Mouse (Mus musculus) activated CD4-positive, CD25-positive, alpha-beta regulatory T cell, adult 4 months (primary cell): ENCODE results near the gene Crtc3. TPM values are rescaled to one million over a fixed set of nuclear protein-coding genes. Genes with fewer than 3 reads are reported as not detected.

Source experiments
- ATAC-seq: one replicate; pipeline ENCODE4 v1.8.0; 2017
- polyA plus RNA-seq, 2 experiments: library from polyadenylated mRNA; unstranded; fragments of 100-300 nt; shearing (Covaris generic); gene quantifications; one replicate each; pipeline ENCODE4 v1.2.1; 2017

Gene Crtc3
- polyA plus RNA-seq, 2 experiments from 2014 or later: 16.6 to 17.1 TPM

DNA sequence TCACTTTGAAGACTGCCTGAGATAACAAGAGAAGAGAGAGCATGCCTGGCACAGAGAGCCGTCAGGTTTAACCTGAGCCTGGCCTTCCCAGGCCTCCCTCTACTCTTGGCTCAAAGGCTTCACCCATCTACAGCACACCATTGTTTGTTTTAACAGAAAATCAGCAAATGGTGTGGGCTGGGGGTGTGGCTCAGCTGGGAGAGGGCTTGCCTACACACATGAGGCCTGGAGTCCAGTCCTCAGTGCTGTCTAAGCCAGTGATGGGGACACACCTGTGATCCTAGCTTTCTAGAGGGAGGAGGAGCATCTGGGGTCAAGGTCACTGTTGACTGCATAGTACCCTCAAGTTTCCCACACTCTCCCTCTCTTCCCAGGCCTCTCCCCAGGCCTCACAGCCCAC lies 6.0 kb downstream of the Crtc3 start:
- no peak for ATAC-seq

DNA sequence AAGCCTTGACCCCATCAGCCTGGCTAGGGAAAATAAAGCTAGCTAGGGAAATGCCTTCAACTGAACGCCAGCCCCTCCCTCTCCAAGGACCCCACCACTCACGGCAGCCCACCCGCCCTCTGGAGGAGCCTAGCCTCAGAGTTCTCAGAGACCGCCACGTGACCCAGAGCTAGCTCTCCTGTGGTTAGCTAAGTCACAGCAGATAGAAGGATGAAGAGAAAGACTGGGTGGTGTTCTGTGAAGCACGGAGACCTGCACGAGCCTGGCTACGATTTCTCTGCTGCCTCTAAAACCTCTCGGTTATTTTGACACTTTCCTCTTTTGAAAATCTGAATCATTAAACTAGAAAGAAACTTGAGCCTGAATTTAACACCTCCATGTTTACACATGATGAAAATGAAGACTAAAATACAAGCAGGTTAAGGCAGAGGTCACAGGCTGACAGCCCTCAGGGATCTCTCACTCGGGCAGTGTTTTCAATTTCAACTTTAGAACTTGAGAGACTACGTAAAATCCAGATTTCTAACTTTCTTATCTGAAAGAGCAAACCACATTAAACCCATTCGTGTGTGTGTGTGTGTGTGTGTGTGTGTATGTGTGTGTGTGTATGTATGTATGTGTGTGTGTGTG lies 8.3 kb downstream of the Crtc3 start:
- peak; percentile 81 for ATAC-seq

DNA sequence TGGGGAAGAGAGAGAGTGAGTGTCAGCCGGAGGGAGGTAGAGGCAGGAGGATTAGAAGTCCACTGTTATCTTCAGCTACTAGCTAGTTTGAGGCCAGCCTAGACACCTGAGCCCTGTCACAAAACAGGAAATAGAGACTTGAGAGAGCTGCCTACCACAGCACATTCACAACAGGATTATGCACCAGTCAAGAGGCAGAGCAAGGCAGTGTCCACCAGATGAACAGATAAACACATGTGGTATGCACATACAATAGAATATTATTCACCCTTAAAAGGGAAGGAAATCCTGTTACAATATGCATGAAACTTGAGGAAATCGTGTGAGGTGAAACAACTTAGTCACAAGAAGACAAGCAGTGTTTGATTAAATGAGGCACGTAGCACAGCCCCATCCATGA lies 16.4 kb downstream of the Crtc3 start:
- peak; percentile 96 for ATAC-seq

- no peak for ATAC-seq
These were observed 17.8 kb downstream of the Crtc3 start for GRCm38 (mm10) chr7:80670889-80671288.

DNA sequence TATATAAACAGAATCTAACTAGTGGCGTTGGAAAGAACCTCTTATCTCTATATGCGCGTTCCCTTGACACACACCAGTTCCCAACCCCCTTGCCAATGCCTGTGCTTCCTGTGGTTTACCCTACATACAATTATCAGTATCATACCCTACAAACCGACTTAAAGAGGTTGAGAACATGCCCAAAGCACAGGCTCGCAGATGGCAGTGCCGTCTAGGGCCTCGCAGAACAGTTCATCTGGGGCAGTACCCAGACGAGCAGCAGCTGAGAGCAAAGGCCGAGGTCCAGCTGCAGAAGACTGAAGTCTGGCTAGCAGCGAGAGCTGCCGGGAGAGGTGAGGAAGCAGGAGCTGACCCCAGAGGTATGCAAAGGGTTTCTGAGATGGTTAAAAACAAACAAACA lies 21.5 kb downstream of the Crtc3 start:
- peak; percentile 63 for ATAC-seq

- ATAC-seq: no peak
These were observed 22.3 kb downstream of the Crtc3 start for GRCm38 (mm10) chr7:80666198-80666915.

- no peak for ATAC-seq
These were observed 27.6 kb downstream of the Crtc3 start for GRCm38 (mm10) chr7:80661082-80661481.

DNA sequence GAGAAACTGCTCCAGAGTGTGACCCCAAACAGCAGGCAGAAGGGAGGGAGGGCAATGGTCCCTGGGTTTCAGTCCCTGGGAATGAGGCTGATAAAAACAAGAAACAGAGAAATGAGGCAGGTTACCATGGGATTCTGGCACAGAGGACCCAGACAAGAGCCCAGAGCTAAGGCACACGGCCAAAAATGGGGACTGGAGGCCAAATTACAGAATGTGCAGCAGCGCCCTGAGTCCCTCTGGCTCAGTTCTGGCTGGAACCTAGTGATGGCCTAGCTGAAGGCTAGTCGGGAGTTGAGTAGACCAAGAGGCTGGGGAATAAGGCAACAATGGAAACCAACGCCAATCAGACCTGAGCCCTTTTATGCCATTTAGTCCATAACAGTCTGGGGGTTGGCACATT lies 28.1 kb downstream of the Crtc3 start:
- no peak for ATAC-seq

GRCm38 (mm10) chr7:80657896-80658295 lies 30.8 kb downstream of the Crtc3 start:
- ATAC-seq: no peak

DNA sequence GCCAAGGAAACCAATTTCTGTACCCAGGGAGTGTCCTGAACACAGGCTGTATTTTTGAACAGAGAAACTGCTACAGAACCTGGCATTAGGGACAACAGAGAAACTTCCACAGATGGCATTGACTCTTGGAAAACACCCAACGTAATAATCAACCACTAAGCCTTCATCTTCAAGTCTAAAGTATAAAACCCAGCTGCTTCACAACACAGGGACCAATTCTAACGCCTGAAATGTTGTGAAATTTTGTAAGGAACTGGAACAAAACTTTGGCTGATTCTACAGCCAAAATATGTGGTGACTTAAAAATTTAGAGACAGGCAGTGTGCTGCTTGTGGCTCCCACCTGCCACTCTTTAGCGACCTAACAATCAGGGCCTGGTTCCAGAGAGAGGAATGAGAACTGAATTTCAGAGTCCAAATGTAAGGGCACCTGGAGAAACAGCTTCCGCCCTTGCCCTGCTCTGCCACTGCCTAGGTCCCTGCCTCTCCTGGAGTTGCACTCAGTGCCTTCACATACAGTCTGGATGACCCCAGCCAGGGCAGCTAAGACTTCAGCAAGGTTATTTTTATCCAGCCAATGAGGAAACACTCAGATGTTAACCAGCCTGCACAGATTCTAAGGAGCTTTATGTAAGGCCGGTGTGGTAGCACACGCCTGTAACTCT lies 33.2 kb downstream of the Crtc3 start:
- ATAC-seq: no peak

GRCm38 (mm10) chr7:80654926-80655325 lies 33.8 kb downstream of the Crtc3 start:
- no peak for ATAC-seq

- ATAC-seq: no peak
These were observed 34.3 kb downstream of the Crtc3 start for GRCm38 (mm10) chr7:80654393-80654792.

DNA sequence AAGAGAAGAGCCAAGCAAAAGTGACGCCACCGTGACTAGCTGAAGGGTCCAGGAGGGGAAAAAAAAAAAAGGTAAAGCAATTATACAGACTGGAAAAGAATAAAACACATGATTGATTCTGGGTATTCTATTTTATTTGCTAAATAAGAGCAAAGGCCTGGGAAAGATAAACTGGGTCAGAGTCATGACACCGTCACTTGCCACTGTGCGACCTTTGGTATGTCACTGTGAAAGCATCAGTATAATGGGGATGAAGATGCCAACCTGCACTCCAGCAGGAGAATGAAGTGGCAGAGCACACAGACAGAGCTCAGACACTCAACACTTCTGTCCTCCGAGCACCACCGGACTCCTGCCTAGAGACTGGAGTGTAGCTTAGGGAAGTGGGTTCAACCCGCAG lies 34.7 kb downstream of the Crtc3 start:
- ATAC-seq: no peak

- ATAC-seq: no peak
These were observed 35.6 kb downstream of the Crtc3 start for GRCm38 (mm10) chr7:80653077-80653476.

DNA sequence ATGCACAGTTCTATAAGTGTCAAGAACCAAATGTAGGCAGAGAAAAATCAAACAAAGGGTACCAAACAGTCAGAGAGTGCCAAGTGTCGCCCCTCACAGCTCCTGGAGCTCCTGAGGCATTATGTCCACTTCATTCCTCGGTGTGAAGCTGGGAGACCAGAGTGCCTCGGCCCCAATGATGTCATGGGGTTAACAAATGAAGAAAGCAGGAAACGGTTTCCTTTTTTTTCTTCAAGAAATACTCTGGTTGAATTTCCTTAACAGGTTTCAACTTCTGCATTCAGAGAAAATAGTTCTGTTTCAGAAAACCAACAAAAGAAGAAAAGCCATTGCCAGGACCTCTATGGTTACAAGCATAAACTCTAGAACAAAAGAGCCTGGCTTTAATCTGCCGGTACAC lies 36.4 kb downstream of the Crtc3 start:
- ATAC-seq: no peak

- ATAC-seq: peak; percentile 84
These were observed 41.2 kb downstream of the Crtc3 start for GRCm38 (mm10) chr7:80647437-80647871.

DNA sequence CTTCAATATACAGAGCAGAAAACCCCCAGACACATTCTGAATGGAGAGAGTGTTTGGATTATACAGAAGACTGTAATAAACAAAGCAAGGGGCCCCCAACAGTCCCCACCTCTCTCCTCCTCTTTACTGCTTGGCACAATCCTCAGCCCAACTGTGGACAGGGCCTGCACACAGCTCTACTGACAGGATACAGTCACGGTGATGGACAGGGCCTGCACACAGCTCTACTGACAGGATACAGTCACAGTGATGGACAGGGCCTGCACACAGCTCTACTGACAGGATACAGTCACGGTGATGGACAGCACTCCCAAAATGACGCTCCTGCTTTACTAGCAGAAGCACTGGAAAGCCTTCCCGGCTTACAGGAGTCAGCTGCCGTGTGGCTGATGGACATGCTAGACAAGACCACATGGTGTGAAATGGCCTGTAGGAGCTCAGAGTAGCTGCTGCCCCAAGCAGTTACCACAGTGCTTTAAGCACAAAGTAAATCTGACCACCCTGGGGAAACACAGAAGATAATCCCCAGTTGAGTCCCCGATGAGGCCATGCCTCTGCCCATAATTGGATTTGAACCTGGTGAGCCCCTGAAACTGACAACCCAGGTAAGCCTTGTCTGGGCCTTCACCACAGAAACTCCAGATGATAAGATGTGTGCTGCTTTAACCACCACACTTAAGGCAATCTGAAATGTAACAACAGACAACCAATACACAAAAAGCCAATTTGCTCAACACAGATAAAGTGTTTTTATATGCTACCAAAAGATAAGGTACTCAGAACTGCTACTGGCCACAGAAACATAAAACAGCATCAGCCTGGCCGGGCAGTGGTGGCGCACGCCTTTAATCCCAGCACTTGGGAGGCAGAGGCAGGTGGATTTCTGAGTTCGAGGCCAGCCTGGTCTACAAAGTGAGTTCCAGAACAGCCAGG lies 42.3 kb downstream of the Crtc3 start:
- no peak for ATAC-seq

DNA sequence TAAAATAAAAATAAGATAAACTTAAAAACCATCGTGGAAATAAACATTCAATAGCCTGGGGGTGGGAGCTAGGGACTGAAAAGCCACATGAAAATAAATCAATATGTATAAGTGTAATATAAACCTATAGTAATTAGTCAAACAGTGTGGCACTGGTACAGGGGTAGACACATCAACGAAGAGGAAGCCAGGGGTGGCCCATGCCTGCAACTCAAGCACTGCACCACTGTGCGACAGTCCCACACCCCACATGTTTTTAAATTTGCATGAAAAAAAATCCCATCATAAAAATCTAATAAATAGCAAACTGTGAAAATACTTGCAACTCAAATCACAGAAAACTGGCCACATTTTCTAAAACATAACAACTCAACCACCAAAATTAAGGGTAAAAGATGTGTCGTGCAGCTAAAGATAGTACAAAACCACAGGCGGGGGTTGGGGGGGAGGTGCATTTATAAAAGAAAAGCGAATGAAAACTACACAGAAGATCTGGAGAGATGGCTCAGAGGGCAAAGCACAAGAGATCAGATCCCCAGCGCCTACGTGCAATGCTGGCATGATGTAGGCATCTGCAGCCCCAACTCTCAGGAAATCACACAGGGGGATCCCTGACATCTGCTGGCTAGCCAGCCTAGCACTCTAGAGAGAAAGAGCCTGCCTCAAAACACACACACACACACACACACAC lies 45.6 kb downstream of the Crtc3 start:
- ATAC-seq: peak; percentile 46

GRCm38 (mm10) chr7:80642552-80642951 lies 46.1 kb downstream of the Crtc3 start:
- no peak for ATAC-seq

DNA sequence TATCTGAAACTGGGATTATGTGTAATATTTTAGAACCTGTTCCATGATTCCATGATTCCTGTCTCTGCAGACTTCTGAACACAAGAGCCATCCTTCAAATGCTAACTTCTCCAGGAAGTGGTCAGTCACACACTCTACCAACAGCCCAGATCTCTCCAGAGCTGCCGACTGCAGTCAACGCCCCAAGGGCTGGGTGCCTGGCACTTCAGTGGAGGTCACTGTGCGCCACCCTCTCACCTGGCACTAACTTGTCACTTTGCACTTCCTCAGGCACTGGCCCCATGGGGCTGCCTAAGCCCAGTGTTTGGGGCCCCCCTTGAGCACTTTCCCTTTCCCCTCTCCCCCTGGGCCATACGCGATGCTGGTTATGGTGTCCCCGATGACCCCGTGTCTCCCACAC lies 46.8 kb downstream of the Crtc3 start:
- ATAC-seq: no peak

DNA sequence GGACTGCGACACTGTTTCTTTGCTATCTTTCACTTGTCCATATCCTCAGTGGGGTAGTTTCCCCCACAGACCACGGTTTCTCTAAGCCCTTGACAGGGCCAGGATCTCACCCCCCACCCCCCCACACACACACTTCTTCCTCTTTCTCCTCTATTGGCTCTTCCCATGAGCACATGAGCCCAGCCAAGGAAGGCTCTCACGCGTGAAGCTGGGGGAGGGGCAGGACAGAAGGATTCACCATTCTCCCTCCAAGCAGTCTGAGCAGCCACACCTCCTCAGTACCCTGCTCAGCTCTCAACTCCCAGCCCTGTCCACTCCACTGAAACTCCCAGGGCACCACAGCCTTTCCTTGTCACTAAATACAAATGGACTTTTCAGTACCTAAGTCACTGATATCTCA lies 47.2 kb downstream of the Crtc3 start:
- ATAC-seq: no peak

DNA sequence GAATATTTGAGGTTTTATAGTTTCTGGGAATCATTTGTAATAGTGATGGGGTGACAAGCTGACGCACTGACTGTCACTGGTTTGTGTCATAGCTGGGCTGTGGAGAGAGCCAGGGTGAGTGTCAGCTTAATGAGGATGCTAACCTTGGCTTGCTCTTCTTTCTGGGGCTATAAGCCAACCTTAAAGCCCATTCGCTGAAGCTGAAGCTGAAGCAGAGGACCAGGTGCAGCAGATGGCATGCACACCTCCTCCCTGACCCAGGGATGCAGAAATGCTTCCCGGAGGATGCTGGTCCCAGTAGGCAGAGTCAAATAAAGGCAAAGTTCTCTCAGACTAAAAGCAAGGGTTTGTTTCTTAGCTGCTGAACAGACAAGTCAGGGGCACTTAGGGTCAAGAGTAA lies 48.7 kb downstream of the Crtc3 start:
- ATAC-seq: no peak
